Mouse (Mus musculus): ENCODE measurements around the gene Rrp7a.
"Not testable (repeated sequence)": the region's sequence is repeated elsewhere in the genome, so short reads cannot be mapped to it uniquely, and the experiment has no call there.

The Rrp7a gene

GRCm38 (mm10) chr15:83156929-83157666, 34.5 kb upstream of the Rrp7a start:
- peak; percentile 42 to 67 for DNase-seq

- DNase-seq, result no peak
Measured at GRCm38 (mm10) chr15:83155672-83156419, 33.2 kb upstream of the Rrp7a start.

GRCm38 (mm10) chr15:83154309-83154708, 31.7 kb upstream of the Rrp7a start:
- DNase-seq, result peak in 1 of 2 experiments; percentile 47

DNA sequence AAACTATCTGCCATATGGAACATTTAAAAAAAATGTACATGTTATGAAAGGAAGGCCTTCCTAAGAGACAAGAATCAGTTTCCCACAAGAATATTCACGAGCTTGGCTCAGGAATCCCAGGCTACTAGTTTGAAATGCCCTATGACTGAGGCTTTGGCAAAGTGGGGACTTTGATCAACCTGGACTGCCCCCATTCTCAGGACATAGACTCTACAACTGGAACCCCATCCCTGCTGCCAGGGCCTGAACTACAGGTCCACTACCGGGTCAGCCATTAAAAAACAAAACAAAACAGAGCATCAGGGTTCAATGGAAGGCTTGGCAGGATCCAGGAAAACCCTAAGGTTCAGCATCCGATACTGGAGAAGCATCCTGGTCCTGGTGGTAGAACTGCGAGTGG, 28.1 kb upstream of the Rrp7a start:
- DNase-seq, result no peak

GRCm38 (mm10) chr15:83150073-83150442, 27.5 kb upstream of the Rrp7a start:
- DNase-seq, result no peak

DNA sequence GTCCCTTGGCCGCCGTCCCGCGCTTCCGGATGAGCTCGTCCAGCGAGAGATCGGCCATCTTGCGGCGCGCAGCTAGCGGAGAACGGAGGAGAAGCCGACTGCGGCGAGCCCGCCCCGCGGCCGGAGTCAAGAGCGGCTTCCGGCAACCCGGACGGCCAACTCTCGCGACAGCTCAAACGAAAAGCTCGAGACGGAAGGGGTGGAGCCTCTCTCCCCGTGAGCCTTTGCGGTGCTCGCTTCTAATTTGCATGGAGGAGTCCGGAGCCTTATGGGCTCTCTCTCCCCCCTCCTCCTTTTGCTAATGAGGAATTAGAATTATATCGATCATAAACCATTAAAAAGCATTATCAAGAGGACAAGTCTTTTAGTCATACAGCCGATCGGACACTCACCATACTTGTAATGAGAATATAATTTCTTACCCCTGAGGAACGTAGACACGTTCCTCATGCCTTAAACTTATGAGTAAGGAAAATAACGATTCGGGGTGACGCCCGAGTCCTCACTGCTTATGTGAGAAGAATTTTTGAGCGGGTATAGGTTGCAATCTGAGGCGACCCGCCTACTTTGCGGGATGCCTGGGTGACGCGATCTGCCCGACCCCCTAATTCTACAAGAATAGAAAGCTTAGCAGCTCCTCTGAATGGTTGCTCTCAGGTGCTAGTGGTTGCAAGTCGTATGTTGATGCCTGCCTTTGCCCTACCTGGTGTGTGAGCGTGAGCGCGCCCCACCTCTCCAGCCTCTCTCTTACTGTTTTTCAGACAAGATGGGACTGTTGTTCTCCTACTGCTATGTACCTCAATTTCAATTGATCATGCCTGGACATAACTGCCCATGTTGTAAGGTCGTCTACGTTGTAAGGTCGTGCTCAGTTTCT, 26.8 kb upstream of the Rrp7a start, which contains the start of gene Poldip3:
Poldip3 (minus strand) TSS at position 189 of the 877 bp plus-strand sequence.
- peak; percentile 98 for DNase-seq

- no peak for DNase-seq
Measured at GRCm38 (mm10) chr15:83148801-83149195, 26.2 kb upstream of the Rrp7a start.

GRCm38 (mm10) chr15:83148395-83148794, 25.8 kb upstream of the Rrp7a start:
- no peak for DNase-seq

DNA sequence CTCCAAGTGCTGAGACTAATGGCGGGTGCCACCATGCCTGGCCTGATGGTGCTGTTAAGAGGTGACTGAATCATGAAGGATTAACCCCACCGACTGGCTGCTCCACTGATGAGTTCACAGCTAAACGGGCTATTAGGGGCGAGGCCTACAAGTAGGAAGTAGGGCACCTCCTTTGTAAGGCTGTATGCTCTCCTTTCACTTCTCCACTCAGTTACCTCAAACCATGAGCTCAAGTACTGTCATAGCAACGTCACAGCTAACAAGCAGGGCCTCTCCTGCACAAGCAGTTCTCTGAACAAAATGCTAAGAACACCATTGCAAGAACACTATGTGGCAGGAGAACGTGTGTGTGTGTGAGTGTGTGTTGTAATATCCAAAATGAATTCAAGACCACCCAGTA, 22.9 kb upstream of the Rrp7a start:
- no peak for DNase-seq

DNA sequence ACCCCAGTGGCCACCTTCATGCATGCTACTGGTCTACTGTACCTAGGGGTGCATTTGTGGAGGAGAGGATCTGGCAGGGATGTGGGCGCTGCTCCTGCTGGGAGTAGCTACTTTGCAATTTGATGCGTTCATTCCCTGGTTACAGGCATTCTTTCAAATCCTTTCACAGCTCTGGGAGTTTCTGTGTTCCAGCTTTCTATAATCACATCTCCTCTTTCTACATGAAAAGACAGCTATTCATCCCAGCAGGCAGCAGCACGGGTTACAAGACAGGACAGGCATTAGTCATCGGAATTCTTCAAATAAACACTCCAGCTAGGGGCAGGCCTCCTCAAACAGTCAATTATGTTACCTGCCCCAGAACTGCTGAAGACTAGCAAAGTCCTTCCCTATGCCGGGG, 20.3 kb upstream of the Rrp7a start:
- DNase-seq, result no peak

GRCm38 (mm10) chr15:83135654-83136053, 13.1 kb upstream of the Rrp7a start:
- DNase-seq, result no peak

DNA sequence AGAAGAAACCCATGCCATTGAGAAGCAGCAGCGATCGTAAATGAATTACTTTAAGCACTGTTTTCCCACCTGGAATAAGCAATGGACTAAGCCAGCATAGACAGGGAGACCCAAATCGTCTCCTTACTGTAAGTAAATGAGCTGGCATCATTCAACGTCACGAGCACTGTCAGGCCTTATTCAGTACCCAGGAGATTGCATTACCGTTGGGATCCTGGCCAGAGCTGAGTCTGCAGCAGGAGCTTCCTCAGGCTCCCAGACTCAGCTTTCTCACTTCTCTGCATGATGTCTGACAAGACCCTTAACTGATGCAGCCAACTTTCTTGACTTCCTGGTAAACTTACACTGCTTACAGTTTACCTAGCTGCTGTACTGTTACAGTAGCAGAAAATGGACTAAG, 12.1 kb upstream of the Rrp7a start:
- no peak for DNase-seq

DNA sequence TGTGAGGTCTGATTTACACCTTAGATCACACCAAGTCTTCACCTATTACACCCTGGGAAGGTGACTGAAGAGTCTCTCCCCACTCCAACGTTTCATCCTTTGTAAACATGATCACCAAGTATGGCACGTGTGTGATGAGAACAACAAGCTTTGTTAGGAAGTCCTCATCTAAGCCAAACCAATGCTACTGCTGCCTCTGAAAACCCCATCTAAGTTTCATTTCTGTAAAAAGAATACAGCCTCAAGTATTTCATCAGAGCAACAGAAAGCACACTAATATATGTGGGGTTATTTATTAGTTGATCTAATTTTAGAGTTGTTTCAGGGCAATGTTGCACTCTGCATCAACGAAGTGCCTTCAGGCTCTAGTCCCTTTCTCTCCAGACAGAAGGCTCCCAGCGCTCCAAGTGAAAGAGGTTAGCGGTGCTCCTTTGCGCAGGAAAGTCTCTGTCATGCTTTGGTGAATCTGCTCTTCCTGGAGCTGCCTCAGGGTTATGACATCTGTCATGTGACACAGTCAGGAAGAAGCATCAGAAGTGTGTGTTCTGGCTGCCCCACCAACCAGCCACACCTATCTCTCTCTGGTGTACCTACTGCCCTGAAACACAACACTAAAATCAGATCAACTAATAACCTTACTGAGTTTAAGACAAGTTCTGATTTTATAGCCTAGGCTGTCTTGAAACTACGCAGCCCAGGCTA, 7.1 kb upstream of the Rrp7a start:
- no peak for DNase-seq

DNA sequence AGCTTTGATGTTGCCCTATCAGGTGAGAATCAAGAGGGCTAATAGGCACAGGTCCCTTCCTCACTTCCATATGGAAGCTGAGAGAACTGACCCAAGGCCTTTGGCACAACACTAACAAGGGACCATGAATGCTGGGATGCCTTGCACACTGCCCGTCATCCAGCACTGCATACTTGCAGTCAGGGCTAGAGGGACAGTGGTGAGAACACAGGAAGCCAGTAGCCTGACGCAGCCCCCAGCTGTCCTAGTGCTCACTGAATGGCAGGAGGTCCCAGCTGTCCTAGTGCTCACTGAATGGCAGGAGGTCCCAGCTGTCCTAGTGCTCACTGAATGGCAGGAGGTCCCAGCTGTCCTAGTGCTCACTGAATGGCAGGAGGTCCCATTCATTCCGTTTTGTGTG, 4.4 kb upstream of the Rrp7a start:
- DNase-seq, result not testable (repeated sequence)

DNA sequence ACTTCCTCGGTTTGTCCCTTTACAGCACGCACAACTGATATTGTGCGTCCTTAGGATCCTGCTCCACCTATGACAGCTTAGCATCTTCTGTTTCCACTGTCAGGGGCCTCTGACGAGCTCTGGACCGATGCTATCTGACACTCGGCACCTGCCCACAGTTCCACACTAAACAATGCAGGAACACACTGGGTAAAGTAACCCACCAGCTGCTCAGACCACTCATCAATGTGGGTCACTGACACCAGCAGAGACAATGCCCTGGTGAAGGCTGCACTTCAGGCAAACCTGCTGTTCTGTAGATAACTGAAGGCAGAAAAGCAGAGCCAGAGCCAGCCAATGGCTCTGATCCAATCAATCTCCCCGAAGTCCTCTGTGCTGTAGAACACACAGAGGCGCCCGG, 4.0 kb upstream of the Rrp7a start:
- no peak for DNase-seq

GRCm38 (mm10) chr15:83124625-83125024, 2.0 kb upstream of the Rrp7a start:
- DNase-seq, result no peak

DNA sequence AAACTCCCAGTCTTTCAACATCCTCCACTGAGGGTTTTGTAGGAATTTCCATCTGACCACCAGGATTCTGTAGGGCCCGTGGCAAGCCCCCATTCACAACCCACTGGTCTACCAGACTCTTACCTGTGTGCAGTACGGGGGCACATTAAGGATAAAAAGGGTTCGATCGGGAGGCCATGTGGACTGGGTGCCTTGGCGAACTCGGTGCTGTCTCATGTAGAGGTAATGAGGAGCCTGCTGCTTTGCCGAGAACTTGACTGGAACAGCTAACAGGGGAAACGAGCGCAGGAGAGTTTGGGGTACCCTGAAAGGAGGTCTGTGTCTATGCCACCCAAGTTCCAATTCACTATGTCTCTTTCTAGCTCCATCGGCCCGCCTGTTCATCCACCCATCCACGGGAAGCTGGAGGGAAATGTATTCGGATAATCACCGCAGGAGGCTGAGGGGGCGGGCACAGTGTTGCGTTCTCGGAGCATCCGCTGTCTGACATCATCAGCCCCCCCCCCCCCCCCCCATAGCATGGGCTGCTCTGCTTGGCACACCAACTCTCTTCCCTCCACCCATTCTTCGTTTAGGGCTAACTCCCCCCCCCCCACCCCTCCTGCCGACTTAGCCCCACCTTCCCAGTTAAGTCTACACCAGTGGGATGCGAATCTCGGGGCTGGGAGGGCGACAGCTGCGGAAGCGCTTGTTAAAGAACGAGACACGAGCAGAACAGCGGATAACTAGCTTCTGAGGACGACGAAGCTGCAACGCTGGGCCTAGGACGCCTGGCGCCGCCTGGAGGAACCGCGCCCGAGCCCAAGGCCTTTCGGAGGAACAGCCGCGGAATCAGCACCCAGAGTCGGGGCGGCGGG, 664 bp downstream of the Rrp7a start:
- DNase-seq, result peak; percentile 42 to 70

GRCm38 (mm10) chr15:83118360-83118759, 4.2 kb downstream of the Rrp7a start:
- DNase-seq, result peak; percentile 69 to 82

DNA sequence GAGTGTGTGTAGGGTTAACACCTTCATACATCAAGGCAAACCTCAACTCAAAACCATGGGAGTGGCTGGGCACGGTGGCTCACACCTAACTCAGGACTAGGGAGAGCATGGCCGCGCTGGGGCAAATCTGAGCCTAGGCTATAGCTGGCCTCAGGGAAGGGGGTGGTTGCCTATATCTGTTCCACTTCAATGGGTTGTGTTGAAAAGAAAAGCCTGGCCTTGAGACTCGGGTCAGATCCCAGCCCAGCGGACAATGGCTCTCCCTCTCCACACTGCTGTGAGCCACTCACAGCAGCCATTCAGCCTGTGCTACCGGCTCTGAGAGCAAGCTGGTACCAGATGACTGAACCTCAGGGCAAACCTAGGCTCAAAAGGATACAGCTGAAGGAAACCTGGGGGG, 7.5 kb downstream of the Rrp7a start:
- DNase-seq, result no peak

- DNase-seq, result no peak
Measured at GRCm38 (mm10) chr15:83114106-83114505, 8.5 kb downstream of the Rrp7a start.

DNA sequence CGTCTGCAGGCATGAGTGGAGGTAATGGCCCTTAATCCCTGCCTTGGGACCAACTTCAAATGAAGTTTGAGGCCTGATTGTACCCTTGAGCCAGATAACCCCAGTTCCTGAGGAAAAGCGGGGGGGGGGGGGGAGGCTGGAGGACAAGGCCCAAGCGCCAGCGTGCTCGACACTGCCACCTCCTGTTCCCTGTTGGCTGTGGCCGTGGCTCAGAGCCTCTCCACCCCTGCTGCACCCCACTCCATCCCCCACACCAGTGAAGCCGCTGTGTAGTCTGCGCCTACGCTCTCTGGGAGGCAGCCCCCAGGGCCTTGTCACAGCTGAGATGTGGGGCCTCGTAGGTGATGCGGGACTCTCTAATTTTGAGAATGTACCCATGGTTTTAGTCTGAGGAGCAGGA, 9.7 kb downstream of the Rrp7a start:
- peak; percentile 68 to 84 for DNase-seq

- no peak for DNase-seq
Measured at GRCm38 (mm10) chr15:83111874-83112273, 10.7 kb downstream of the Rrp7a start.
